Mouse (Mus musculus): ENCODE measurements around the gene Nubpl.
A peak's percentile ranks its signal among the peaks of the same experiment; 100 is the strongest.

Gene Nubpl

DNA sequence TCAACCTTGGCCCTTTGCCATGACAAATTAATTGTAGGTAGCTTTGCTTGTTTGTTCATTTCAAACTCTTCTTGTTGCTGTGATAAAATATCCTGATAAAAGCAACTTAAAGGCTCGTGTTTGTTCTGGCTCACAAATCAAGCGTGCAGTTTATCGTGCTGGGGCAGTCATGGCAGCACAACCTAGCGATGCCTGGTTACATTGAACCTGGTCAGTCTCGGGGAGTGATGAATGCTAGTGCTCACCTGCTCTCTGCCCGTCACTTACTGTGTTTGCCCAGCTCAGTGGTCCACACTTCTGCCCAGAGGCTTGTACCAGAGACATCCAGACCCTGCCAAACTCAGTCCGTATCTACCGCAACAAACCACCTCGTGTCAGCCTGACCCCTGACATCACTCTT, 149.9 kb downstream of the Nubpl start:
- DNase-seq, result peak in 1 of 2 experiments; percentile 7

DNA sequence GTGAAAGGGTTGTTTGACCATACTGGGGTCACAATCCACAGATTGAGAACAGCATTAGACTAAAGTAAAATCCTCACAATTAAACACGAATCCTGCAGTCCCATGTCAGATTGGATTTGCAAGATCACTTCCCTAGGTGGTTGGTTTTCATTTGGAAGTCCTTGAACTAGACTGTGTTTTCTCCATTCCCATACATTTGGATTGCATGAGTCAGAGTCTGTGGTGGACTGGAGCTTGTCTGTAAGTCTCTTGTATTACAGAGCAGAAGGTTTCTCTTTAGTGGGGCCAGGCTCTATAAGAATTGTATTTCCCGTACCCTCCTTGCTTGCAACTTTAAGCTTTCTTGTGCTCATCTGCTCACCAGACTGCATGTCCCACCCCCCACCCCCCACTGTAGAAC, 151.0 kb downstream of the Nubpl start:
- DNase-seq, result no peak

DNA sequence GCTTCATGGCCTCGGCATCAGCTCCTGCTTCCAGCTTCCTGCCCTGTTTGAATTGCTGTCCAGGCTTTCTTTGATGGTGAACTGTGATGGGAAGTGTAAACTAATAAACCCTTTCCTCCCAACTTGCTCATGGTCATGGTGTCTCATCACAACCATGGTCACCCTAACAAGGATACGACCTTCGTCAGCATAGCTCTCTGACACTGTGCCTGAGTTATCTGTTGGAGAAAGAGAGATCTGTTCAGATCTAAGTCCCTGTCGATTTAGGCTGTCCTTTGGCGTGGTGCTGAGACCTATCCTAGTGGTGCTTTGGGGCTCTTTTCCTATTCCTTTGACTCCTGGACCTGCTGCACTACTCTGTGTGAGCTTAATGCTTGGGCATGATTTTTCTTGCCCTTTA, 156.6 kb downstream of the Nubpl start:
- no peak for DNase-seq

DNA sequence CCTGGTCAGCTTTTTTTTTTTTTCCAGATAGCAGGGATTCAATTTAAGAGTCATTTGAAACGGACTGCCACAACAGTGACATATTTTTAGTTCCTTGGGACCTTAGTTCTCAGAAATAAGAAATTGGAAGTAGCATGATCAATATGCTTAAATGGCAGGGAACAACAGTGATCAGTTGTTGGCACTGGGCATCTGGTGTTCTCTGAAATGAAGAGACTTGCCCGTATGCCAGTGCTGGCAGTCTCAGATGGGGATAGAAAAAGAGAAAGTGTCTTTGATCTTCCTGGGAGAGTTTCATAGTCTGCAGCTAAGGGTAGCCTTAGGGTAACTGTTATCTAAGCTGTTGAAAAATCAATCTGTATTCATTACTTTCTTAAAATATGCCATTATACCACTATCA, 170.6 kb downstream of the Nubpl start:
- DNase-seq, result no peak

DNA sequence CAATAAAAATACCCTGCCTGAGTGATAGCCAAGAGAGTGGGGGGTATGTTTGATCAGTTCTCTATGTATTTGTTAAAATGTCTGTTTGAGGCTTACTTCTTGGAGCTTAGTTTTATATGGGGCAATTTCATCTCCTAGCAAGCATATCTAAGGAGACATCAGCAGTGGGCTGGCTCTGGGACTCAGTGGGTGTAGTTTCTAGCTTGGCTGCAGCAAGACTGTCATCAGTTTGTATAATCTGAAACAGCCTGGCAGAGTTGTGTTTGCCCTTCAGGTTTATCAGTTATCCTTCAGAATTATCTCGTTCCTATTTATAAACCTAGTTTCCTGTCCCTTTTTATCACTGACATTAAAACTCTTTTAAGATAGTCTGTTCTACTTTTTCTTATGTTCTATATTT, 175.3 kb downstream of the Nubpl start:
- no peak for DNase-seq

DNA sequence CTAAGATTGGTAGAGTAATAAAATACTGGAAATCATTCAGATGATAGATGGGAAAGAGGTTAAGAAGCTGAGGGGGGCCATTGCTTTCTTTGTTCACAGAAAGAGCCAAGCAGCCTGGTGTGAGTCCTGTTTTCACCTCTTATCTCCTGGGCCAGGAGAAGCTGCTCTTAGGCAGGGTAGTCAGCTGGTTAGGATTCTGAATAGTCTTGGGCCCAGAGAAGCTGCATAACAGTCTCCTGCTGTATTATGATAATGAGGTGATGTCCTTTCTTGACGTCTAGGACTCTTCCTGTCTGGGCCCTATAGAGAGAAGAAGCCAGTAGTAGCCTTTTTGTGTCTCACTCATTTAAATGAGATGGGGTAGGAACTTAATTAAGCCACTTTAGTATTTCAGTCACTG, 178.8 kb downstream of the Nubpl start:
- no peak for DNase-seq

DNA sequence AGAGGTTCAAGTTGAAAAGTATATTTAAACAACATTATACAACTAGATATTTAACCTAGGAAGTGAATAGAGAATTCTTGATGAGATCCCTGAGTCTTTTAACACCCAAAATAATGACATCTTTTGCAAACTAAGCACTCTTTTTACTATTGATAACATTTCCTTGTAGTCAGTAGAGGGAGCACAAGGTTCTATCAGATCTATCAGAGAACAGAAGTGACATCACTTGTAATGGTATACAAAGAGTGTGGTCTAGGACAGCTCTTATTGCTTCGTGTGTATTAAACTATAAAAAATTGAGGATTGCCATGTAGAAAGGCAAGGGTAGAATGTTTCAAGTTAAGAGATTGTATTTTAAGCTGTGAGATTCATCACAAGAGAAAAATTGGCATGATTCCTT, 183.7 kb downstream of the Nubpl start:
- DNase-seq, result no peak

DNA sequence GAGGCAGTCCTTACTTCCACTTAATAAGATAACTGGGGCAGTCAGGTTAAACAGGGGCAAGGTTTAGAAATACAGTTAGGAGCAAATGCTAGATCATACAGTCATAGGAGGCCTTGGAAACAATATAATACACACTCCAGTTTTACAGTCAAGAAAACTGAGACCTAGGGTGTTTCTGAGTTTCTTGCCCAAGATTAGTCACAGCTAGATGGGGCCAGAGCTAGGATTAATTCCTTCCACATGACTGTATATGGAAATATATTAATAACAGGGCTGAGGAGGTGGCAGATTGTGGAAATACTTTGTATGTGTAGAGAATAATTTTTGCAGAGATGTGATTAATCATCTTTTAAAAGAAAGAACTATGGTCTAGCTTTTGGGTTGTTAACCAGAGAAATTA, 186.9 kb downstream of the Nubpl start:
- DNase-seq, result no peak

DNA sequence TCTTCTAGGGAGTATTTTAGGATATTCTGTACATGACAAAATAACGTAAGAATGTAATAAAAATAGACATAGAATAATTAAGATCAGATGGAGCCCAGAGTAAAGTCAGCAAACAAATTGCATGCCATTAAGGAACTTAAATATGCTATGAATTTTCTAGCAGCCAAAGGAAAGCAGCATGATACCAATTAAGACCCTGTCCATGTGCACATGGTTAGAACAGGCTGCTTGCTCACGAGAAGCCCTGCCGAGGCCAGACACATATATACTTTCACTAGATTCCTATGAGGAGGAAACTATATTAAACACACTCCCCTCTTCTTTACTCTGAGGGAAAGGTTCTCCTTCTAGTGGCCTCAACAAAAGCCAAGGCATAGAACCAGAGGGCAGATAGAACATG, 189.3 kb downstream of the Nubpl start:
- no peak for DNase-seq

DNA sequence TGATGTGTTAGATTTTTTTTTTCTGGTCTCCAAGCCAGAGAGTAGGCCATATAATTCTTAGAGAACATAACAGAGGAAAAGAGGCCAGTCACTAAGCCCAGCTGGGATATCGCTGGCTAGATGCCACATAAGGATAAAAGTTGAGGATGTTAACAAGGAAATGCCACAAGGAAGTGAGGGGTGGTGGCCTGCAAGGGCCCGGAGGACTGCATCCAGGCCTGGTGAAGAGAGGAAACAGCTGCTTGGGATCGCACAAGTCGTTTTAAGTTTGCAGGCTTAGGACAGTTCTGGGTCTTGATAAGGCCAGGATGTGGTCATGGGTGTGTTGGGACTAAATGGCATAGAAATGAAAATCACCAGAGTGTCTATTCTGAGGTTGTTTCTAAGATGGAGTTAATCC, 191.0 kb downstream of the Nubpl start:
- DNase-seq, result peak; percentile 67 to 81

DNA sequence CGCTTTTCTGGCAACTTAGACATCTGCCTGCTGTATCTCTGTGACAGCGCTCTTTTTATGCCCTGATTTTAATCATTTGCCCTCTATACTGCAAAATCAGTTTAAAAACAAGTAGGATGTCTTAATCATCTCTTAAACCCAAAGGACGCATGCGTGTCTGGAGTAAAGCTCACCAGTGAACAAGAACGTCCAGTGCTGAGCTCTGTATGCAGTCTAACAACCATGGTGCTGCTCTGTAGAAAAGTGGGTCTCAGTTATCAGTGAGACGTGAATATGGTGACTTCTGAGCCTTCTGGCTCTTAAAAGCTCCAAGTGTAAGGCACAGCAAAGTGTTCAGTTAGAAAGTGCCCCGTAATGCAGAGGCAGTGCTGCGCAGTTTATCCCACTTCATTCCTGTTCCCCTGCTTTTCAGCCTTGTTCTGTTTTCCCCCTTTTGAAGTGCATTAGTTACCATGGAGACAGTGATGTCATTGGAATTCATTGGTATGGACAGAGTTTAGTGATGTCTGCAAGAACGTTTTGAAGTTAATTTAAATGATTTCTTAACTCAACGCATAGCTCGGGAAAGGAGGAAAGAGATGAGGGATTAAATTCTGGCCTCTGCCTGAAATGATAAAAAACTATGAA, 191.5 kb downstream of the Nubpl start:
- no peak for DNase-seq

DNA sequence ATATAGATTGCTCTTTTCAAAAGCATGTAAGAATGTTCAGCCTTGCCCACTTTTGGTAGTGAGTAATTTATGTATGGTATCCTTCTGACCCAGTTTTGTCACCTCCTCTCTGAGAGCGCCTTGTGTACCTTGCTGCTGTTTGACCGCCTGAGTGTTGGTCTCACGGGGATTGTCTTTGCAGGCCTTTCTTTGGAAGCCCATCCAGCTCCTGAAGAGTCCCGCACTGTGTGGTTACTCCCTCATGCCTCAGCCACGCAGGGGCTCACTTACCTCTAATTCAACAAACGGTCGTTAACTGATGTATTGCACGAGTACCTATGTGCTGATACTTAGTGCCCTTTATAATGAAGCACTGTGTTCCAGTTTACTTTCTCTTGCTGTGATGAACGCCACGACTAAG, 192.1 kb downstream of the Nubpl start:
- no peak for DNase-seq

DNA sequence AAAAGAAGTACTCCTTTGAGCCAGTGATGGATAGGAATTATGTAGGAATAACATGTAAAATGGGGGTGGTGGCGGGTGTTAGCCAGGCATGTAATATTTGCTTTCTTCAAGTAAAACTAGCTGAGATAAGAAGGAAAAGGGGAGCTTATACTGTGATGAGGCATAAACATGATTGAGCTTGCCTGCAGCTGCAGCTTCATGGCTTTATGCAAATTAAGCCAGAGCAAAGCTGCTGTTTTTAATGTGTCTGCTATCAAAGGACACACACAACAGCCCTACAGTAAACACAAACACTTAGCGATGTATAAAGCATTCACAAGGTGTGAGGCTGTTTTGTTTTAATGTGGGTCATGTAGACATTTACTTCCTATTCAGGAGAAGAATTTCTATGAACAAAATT, 196.4 kb downstream of the Nubpl start:
- no peak for DNase-seq

DNA sequence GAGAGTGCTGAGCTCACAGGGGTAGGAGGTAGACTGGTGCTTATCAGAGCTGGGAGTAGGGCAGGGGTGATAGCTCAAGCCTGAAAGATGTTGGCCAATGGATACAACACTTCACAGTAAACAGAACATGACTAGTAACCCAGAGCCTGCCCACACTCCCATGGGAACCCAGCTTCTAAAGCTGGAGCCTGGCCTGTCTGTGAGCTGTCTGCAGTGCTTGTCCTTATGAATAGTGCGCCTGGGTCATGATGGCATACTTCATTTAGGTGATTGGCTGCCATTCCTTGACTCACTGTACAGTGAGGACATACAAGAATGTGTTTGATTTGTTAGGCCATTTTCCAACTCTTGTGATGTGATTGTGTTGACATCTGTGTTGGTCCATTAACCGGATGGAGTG, 200.5 kb downstream of the Nubpl start:
- no peak for DNase-seq

DNA sequence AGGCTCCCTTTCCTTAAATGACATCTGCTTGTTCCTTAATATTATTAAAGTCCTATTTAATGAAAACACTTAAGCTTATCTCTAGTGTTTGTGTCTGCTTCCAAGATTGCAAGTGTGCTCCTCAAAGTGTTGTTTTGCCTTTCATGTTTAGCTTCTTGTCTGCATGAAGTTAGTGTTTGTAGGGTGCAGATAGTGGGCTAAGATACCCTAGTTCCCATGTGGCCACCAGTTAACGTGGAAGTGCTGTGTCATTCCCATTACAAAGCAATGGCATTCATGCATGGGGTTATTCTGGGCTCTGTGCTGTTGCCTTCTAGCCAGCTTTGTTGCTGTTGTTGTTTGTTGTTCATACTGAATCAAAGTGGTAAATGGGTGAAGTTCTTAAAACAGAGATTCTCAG, 201.1 kb downstream of the Nubpl start:
- no peak for DNase-seq

DNA sequence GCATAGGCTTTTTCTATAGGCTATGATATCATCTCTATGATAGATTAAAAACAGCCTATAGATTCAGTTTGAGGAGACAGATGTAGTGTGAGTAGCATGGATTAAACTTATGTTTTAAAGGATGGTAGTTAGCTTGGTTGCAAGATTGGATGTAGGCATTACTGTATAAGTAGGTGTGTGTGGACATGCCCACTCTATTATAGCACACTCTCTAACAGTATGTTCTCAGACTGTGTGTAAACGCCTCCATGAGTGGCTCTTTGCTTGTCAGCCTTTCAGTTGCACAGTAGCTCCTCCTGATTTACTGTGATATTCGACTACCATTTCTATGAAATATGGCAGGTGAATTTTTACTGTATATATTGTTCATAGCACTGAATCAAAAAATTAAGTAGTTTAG, 205.4 kb downstream of the Nubpl start:
- no peak for DNase-seq

DNA sequence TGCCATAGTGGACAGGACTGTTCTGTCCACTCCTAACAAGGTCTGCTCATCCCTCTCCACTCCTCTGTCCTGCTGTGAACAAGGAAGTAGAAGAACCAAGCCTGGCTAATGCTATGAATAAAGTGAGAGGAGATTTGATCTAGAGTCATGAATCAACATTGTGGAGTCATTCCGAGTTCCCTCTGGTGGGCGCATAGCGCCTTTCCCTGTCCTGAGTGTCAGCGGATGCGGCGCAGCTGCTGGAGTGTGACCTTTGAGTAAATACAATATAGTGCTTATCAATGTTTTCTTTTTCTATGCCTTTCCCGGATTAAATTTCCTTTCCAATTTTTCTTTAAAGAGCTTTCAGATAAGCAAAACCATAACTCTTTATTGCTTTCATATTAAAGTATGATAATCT, 208.8 kb downstream of the Nubpl start:
- DNase-seq, result no peak

DNA sequence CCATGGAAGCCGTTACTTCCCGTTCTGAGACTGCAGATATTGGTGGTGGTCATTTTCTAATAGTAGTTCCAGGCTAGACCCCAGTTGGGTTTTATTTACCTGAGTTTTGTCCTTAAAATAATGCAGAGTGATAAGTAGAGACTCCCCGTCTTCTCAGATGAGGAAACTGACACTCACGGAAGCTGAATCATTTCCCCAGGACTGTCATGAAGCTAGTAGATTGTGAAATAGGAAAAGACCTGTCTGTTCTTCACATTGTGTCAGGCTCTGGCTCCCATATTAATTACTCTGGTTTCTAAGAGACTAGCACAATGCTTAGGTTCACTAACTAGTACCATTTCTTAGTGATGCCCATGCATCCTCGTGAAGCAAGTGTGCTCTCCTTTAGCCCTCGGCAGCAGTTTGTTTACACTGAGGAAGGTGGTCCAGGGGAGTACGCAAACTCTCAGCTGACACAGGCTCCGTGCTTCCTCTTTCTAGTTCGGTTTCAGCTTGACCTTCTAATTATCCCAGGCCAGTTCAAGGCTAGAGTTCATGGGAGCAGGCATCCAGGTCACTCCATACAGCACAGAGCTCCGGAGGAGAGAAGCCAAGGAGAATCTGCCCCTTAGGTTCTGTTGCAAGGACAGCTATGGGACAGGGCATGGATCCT, 209.9 kb downstream of the Nubpl start:
- DNase-seq, result no peak

DNA sequence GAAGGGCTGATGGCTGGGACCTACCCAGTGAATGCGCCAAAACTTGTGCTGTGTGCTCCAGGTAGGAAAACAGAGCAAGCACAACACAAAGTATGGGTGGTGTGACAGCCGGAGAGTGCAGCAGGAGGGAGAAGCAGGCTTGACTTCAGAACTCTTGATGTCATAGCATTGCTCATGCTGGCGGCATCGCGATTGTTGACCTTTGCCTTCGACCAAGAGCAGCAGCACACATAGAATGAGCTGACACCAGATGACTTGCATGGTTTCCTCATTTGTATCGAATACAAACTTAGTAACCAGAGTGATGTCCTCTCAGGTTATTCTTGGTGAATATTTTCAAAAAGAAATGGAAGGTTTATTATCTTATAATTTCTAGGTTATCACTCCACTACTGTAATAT, 211.1 kb downstream of the Nubpl start:
- DNase-seq, result no peak

DNA sequence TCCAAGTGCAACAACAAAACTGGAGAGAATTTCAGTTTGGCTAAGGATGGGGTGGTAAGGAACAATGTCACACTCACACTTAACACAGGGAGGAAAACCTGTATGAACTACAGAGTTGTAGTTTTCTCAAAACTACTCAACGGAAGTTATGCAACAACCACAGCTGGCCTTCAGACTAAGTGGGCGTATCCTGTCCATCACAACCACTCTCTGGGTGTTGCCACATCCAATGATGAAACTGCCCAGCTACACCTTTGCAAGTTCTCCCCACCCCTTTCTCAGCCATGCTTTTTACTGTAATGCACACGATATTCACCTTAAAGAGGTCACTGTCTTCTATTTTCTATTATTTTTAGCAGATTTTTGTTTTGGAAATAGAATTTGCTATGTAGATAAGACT, 217.3 kb downstream of the Nubpl start:
- DNase-seq, result no peak

DNA sequence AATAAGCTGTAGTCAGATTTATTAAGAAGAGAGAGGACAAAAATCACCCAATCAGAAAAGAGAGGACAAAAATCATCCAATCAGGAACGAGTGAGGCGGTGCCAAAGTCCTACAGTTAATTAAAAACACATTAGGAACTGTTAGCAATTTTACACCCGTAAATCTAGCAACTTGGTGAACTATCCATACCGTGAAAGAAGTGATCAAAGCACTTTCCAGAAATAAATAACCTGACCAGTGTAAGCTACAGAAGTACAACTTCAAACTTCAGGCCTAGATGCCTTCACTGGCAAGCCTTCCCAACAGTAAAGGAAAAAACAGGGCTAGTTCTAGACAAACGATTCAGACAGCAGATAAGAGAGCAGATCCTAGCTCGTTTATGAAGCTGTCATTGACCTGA, 220.1 kb downstream of the Nubpl start:
- DNase-seq, result no peak

DNA sequence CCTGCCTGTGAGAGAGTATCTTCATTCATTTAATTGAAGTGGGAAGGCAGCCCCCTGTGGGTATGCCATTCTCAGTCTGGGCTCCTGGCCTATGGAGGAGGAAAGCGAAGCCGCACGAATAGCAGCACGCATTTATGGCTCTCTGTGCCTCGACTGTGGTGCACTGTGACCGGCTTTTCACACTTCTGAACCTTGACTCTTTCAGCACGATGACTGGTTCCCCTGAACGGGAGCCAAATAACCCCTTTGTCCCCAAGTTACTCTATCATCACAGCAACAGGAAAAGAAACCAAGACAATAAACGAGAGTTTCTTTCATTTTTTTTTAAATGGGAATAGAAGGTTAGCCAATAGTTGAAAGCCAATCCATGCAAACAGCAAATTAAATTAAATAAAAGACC, 220.9 kb downstream of the Nubpl start:
- peak; percentile 36 to 63 for DNase-seq

DNA sequence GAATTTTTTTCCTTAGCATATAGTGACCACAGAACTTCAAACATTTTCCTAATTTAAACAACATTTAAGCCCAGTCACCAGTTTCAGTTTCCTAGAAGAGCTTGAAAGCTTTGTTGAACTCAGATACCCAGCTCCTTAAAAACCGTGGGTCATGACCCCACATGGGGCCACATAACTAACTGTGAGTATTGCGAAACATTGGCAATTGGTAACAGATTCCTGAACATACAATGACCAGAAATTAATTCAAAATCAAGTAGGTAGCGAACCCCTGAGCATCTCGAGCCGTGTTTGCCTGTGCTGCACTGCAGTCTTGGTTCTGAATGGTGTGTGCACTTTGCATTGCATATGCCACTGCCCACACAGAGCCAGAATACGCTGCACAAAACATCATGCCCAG, 221.6 kb downstream of the Nubpl start:
- DNase-seq, result no peak

DNA sequence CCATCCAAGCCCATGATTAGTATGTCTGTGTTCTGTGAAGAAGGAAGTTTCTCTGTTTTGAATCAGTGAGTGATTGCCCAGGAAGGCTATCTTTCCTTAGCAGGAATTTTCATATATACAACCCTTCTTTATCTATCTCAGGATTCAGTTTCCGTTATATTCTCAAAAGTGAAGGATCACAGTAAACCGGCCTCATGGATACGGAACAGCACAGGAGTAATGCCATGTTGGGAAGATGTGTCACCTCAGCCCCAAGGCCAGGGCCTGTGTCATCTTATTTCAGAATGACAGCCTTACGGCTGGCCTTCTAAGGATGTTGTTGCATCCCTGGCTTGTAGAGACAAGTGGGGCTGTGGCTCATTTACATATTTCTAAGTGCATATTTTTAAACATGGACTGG, 231.0 kb downstream of the Nubpl start:
- no peak for DNase-seq

DNA sequence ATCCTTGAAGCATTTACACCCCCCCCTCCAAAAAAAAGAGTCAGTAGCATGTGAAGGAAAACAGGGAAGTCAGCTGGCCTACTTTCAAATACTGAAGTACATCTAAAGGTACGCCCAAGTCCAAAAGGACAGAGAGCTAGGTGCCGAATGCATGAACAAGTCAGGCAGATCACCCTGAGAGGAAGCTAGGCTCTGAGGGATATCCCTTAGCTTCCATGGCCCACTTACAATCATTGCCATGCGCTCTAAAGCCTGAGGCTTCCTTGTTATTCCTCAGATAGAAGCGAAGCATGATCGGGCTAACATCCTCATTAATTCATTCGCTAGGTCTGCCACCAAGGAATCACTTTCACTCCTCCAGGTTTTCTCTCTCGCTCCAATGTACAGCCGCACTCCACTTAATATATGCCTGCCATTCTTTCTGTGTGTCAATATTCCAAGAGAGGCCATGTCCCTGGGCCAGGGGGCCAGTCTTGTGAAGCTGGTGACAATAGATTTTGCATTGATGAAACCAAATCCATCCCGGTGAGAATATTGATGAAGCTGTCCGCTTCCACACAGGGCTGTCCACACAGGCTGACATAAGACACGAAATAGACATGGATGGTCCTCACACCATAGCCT, 237.7 kb downstream of the Nubpl start:
- DNase-seq, result peak in 1 of 2 experiments; percentile 14
